Mouse (Mus musculus) testis, adult 2 months (tissue): ENCODE measurements around the gene Elp1.

Experiments
- CTCF ChIP-seq: fragments of 200-500 bp; IDR thresholded peaks from 2 replicates; pipeline ENCODE4 v1.5.1; 2012; ENCODE audit warnings: low read depth, mild to moderate bottlenecking, inconsistent platforms, low read length, moderate library complexity; ENCODE audit not compliant: control insufficient read depth, insufficient read depth, insufficient replicate concordance
- POLR2A ChIP-seq: fragments of 200-500 bp; IDR thresholded peaks from 2 replicates; pipeline ENCODE4 v1.6.1; 2012; ENCODE audit warnings: low read depth, mild to moderate bottlenecking, inconsistent platforms, low read length, moderate library complexity; ENCODE audit not compliant: control insufficient read depth

GRCm38 (mm10) chr4:56801907-56802668 is at the start of gene Elp1, which contains the start of gene Fam206a:
- TF ChIP-seq CTCF: no peak
- TF ChIP-seq POLR2A: peak; percentile 84
